Mouse (Mus musculus) c-Kit-negative CD71-positive TER-119-positive erythroid progenitor cells, embryonic 14.5 days (primary cell): ENCODE measurements around the gene Sox5.

ENCODE experiments used
- DNase-seq: peaks from one replicate; pipeline ENCODE4 v3.0.0-alpha.2; 2013; ENCODE audit warnings: low read depth, low spot score

The Sox5 gene

DNA sequence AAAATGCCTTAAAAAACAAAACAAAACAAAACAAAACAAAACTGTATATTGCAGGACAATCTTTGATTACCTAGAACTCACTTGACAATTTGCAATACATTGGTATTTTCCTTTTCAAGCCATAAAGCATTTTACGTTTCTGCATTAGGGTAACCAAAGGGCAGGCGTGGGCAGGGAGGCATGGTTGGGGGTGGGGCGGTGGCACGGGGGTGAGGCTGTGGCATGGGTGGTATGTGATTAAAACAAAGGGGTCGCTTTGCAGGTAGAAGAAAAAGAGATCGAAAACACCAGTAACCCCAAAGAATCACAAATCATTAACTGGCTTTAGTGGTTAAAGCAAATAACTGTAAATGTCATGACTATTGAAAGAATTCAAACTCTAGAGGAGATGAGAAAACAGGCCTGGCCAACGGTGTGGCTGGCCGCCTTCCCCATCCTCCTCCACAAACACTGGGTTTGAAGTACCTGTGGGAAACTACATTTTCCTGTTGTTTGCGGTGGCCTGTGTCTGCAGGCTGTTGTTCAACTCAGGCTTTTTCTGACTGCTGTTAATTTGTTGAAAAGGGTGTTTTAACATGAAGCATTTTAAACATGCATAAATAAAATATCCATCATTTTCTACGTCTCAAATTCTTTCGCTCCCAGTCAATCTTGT is 289.9 kb downstream of the Sox5 start:
- no peak for DNase-seq

DNA sequence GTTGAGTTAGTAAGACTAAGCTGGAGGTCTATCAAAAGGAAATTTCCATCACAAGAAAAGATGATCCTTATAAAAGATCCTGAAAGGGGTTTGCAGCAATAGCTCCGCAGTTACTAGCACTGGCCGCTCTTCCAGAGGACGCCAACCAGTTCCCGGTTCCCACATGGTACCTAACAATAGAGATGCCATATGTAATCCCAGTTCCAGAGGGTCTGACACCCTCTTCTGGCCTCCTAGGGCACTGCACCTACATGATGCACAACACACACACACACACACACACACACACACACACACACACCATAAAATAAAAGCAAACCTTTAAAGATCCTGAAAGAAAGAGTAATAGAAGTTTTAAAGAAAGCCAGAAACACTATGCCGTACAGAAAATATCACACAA is 290.9 kb downstream of the Sox5 start:
- no peak for DNase-seq

DNA sequence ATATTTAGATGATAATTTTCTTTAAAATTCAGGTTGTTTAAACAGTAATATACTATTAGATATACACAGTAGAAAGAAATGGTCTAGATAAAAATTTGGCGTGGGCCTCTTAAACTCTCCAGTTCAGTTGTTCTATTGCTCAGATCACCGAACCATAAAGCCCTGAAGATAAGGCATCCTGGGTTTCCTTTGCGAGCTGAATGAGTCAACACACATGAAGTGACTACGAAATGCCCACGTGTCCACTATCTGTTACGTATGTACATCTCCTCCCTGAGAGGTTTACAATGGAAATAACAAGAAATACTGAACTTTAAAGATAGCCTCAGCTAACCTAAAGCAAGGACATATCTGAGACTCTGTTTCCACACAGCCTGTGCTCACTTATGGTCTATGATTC is 296.2 kb downstream of the Sox5 start:
- DNase-seq, result no peak

DNA sequence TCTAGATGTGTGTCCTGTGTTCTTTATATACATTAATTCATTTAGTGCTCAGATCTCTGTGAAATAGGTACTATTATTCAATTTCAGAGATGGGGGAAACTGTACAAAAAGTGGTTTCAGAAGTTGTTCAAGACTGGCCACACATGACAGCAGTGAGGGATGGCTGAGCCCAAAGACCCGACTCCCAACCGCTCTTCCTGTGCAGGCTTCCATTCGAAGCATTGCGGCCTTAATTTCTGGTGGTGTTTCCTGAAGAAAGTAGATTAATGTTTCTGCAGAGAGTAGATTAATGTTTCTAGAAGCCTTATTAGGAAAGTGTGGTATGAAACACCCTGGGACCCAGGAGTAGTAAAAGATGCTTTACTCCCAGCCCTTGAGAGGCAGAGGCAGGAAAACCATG is 298.6 kb downstream of the Sox5 start:
- no peak for DNase-seq

DNA sequence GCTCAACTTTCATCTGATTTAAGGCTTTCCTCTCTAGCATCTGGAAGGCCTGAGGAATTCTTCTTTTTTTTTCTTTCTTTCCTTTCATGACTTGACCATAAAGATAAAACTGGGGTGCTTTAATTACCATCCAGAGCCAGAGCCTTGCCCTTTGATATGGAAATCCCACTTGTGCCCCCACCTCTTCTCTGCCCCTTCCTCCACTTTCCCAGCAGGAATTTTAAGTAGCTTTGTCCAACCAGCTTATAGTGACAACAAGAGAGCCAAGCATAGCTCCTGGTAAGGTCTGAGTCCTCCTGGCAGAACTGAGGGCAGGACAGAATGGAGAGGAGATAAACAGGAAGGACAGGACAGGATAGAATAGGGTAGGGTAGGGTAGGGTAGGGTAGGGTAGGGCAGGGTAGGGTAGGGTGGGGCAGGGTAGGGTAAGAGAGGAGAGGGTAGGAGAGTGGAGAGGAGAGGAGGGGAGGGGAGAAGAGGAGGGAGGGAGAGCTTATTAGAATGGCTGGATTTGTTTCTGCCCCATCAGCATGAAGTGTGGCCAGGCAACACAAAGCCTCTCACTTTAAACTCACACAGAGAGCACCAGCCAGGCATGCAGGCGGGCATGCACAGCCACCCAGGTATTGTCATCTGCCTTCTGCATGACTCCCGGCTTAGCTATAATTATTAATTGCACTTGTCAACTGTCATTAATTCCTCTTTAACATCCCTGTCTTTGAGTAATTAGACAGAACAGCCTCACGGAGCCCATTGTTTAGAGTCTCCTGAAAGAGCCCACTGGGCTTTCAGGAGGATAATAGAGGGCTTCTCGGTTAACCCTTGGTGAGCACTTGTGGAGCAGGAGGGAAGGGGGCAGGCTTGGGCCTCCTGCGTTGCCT is 300.9 kb downstream of the Sox5 start:
- no peak for DNase-seq

DNA sequence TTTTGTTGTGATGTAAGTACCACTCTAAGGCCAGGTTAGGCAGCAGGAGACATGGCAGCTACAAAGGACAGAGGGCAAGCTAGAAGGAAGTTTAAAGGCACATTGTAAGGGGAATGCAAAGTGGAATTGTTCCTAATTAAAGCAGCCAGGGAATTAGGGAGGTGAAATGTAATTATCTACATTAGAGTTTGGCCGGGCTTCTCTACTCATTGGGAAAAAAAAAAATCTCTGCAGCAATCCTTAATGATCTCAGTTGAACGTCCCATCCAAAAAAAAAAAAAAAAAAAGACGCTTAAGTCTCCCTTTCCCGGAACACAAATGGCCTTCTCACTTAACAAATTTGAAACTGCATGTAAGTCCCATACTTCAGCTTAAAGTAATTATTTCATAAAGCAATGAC is 301.9 kb downstream of the Sox5 start:
- no peak for DNase-seq

DNA sequence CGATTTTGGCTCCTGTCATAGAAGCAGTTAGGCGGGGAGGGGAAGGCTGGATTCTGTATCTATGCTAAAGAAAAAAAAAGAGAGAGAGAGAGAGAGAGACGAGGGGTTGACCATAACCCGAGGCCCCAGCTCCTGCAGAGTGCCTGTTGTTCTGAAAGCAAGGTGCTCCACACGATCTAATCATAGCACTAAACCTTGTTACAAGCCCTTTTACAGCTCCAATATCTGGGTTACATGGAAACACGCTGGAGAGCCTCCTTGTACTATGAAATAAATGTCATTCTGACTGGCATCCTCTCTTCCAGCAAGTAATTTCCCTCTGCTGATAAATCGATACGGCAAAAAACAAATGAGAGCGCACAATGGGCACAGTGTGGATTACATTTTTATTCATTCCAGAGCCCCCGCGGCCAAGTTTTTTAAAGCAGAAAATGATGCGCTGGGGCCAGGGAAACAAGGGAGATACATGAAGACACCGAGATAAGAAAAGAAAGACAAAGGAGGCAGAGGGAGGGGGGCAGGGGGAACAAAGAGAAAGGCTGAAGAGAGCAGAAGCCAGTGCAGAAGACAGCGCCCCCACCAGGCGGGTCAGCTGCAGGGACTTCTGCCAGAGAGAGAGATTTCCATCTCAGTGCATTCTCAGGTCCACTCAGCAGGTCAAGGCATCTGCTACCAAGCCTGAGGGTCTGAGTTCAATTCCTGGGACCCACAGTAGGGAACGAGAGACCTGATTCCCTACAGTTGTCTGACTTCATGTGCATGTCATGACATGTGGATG is 304.3 kb downstream of the Sox5 start:
- no peak for DNase-seq

DNA sequence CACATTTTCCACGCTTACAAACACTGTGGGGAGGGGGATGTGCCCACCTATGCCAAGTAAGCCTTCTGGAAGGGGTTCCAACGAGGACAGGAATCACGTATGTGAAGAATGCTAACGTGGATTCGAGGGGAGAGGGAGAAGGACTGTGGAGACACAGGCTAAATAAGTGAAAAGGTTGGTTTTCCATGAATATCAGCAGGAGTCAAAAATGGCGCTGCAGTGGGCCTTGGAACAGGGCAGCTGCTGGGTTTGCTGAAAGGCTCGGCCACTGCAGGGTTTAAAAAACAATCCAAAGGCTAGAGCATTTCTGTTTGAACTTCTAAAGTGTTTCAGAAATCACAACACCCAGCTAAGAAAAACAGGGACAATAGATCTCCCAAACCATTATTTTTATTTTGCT is 308.3 kb downstream of the Sox5 start:
- no peak for DNase-seq

DNA sequence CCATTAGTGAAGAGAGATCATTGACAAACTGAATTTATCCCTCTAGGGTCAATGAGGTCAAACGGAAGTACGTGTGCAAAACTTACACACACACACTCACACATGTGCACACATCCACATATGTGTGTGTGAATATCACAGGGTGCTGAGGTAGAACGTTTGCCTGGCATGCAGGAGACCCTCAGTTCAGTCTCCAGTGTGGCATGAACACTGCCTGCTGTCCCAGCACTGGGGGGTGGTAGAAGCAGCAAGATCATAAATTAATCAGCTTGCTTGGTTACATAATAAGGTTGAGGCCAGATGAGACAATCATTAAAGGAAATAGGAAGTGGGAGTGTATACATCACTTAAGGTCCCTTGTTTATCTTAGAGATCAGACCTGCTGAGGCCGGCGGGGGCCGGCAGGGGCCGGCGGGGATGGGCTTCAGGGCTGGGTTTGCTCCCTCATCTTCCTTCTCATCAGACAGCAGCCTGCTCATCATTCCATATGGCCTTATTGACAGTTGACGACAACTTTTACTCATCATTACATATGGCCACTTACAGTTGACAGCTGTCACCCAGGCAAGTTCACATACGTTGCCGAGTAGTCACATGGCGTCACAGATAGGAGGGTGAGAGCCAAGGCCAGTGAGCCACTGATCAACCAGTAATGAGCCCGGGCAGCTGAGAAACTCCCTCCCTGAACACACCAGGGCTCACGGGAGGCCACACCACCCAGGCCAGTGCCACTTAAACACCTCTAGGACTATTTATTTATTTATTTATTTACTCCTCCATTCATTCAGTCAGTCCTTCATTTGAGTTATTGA is 309.5 kb downstream of the Sox5 start:
- DNase-seq, result no peak

DNA sequence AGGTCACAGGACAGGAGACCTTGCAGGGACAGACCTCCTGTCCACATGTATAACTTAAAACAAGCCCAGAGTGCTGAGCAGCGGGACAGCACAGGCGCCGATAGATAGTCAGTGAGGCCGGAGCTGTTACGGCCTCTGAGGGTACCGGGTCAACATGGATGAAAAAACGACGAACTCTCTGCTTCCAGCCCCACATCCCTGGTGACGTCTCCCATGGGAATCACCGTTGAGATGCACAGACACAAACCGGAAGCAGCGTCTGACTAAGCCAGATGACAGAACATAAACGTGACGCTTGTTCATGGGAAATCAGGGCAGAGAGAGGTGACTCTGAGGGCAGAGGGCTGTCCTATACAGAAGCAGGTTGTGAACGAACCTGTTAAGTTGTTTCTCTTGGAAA is 315.1 kb downstream of the Sox5 start:
- no peak for DNase-seq

DNA sequence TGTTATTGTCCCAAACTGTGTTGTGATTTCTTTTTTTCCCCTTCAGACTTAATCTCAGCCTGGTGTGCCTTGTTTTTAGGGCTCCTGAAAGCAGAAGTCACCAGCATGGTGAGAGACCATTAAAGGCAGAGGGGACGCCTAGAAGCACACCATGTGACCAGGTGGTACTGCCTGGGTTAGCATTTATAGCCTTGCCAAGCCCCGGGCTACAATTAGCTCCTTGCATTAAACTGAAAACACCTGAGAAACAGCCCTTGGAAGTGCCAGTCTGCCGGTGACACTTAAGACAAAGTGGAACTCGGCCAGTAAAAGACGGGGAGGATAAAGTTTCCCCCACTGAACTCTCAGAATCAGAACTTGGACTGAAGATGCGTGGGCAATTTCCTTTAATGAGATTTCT is 318.1 kb downstream of the Sox5 start:
- no peak for DNase-seq

DNA sequence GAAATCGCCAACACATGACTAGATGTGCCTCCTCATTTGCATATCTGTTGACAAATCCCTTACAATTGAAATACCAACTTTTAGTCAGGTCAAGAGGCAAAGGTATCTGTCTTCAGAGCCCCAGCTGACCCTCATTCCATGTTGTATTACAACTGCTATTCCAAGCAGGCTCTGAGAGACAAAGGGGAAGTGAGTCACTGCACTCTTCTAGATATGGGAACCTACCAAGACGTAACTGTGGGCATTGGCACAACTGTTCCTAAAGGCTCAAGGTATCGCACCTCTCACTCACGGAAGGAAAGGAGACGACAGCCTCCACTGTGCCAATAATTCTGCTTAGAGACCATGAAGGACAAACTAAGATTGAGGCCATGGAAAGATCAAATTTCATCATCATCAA is 318.5 kb downstream of the Sox5 start:
- no peak for DNase-seq

DNA sequence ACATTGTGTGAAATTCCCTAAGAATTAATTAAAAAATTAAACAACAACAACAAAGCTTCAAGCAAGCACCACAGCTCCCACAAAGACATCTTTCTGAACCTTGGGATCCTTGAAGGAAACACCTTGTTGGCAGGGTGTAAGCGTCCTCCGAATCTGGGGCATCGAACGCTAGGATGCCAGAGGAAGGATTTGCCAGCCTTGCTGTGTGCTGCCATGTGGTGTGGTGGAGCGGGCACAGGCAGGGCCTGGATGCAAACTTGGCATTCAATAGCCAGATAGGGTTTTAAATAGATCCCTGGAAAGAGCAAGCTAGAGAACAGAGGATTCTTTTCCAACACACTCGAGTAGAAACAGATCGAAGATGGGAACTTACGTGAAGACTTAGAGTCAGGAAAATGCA is 322.3 kb downstream of the Sox5 start:
- DNase-seq, result no peak

DNA sequence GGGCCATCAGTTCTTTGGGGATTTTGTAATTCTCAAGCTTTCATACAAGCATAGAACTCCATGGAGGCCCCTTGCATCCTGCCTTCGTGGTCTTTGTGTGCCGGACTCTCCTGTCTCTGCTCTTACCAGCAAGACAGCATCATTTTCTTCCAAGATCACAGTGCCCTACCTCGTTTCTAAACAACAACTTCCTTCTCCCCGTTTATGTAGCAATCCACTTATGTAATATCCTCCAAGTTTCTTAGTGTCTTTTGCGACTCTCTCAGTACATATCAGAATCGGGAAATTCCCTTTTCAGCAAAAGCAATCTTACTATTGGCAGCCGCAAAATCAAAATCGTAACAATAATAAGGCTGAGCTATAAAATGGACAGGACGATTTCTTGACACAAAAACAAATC is 324.3 kb downstream of the Sox5 start:
- no peak for DNase-seq

DNA sequence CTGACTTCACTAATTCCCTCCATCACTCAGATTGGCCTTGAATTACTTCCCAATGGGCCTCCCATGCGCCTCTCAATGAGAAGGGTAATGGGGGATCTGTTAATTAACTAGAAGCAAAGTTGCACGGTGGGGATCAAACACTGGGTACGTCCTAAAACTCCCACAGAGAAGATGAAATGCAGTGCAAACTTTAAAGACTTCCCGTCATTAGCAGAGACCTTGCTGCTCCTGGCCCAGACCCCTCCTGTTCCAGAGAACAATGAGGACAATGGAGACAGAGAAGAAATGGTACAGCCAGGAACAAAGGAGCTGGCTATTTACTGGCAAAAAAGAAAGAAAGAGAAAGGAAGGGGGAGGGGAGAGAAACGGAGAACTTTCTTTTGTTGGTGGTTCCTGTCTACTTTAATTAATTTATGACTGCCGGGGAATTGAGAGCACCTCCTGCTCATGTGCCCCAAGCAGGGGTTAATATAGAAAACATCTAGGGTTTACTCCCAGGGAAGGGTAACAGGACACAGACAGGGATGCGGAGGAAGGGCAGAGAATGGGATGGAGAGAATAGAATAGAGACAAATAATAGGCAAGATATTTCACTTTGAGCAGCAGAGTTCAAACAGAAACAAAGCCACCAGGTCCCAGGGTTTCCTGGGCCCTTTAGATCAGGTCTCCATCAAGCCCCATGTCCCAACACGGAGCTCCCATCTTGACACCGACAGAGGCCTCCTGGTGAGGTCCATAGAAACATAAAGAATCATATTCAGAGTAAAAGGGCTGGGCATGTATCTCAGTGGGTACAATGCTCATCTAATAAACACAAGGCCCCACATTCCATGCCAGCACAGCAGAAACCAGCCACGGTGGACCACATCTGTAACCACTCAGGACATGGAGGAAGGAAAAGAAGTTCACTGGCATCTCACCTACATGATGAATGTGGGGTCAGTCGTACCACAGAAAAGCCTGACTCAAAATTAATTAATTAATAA is 327.2 kb downstream of the Sox5 start:
- DNase-seq, result no peak

DNA sequence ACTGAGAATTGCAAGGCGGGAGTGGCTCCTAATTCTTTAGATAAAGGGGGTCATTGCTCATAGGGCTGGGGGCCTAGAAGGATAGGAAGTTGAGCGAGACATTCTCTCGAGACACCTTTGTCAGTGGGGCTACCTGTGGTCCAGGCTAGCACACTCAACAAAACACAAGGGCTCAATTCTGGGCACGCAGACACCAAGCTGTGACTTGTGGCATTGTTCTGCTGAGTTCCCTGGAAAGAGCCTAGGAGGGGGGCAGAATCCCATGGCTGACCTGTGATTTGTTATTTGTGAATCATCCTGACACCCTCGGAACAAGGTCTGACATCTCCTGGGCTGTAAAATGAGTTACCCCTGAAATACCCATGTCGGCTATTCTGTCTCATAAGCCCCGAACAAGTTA is 328.2 kb downstream of the Sox5 start:
- DNase-seq, result no peak

DNA sequence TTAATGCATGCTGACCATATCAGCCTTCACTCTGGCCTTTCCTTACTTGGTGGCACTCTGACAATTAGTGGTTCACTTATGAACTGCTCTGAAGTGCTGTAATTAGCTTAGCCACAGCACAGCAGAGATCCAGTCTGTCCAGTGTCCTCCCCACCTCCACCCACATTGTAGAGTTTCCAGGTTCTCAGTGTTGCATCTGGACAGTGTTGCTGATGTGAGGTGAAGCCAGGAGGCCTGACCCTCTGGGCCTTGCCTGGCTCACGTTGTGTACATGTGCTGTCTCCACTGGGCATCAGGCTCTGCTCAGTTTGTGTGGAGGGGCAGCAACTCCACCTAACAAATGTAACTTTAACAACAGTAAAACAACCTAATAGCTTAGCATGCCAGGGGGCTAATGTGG is 328.6 kb downstream of the Sox5 start:
- DNase-seq, result no peak

DNA sequence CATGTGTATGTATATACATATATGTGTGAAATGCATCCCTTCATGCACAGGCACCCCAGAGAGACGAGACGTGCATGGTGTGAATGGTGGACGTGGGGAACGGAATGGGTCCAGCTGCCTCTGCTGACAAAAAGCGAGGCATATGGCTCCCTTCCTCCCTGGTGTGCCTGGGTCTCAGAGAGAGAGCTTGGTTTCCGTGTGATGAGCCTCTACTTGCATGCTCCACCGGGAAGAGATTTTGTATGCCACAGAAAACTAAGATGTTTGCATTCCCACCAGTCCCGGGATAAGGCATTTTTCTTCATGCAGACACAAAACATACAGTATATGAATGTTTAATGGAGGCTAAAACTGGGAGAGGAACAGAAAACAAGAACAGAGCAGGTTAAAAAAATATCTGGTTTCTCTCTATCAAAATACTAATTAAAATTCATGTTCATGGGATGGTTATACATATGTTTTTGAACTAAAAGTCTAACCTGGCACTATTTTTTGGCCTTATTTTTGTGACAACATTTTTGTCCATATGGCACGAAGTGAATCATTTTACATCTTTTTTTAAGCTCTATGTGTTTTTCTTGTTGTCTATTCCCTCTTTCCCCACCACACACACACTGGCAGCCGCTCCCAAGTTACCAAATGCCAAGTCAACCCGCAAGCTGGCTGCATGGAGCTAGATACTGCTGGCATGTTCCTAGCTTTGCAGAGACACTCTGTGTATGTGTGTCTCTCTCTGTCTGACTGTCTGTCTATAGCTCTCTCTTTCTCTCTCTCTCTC is 329.4 kb downstream of the Sox5 start:
- no peak for DNase-seq

DNA sequence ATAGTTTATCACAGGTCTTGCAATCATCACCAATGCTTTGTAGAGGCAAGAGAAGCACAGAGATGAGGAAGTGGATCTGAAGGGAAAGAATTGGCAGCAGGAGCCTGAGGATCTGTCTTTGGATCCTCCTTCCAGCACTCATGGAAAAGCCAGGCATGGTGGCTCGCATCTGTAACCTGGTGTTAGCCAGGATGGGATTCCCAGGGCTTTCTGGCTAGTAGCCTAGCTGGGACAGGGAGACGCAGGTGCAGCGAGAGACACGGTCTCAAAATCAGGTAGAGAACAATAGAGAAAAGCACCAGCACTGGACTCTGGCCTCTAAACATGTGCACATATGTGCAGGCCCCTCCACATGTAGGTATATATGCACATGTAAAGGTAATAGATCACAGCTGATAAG is 330.1 kb downstream of the Sox5 start:
- DNase-seq, result no peak
